Mouse (Mus musculus): ENCODE data around the gene Stard13.

DNA sequence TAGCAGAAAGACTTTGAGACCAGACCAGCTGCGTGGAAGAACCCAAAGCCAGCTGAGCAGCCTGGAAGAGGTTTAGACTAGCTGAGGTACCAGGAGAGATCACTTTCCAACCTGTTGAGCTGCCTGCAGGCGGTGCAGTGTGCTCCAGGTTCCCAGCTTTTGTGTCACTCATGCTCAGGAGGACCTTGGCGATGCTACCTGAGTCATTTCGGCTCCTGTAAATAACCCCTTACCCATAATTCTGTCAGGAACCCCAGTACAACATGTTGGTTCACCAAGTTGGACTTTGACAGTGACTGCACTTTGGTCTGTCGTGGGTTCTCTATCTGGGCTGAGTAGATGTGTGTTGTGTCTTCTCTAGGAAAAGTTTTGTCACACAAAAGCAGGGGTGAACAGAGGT lies 215.2 kb downstream of the Stard13 start:
- TF ChIP-seq CTCF (IDR thresholded peaks at IDR 0.05; ENCODE audit: borderline replicate concordance, control insufficient read depth, extremely low read depth, insufficient read depth, low read length, poor library complexity), result no peak
- TF ChIP-seq POLR2A (IDR thresholded peaks at IDR 0.05; ENCODE audit: control insufficient read depth, extremely low read depth, insufficient read depth, low read length, poor library complexity), result no peak

All from thymus, adult 2 months (tissue).